Mouse (Mus musculus) liver, embryonic 11.5 days (tissue): ENCODE data around the gene Cc2d2b. TPM values are rescaled to one million over a fixed set of nuclear protein-coding genes. Genes with fewer than 3 reads are reported as not detected.
A peak's percentile ranks its signal among the peaks of the same experiment; 100 is the strongest.

ENCODE experiments used
- ATAC-seq: fragments of 200-750 bp; cut with Nextera tagmentation; replicated peaks from 2 replicates; pipeline ENCODE4 v1.8.0; 2017; ENCODE audit warnings: moderate number of reproducible peaks, mild to moderate bottlenecking, moderate TSS enrichment, moderate library complexity; ENCODE audit not compliant: low FRiP score
- DNase-seq: peaks from one replicate; pipeline ENCODE4 v3.0.0-alpha.2; 2017; ENCODE audit warnings: low spot score
- H3K27ac ChIP-seq: fragments of 300-500 bp; sonication (generic); 2 replicates; pipeline ENCODE4 v1.5.1; 2014; ENCODE audit warnings: mild to moderate bottlenecking, low read depth, low read length, control low read depth
- H3K27me3 ChIP-seq: fragments of 300-500 bp; sonication (generic); replicated peaks from 2 replicates; pipeline ENCODE4 v1.6.1; 2014; ENCODE audit warnings: low read length, mixed read lengths; ENCODE audit not compliant: control insufficient read depth, insufficient read depth
- H3K36me3 ChIP-seq: fragments of 300-500 bp; sonication (generic); 2 replicates; pipeline ENCODE4 v1.6.1; 2014; ENCODE audit warnings: mild to moderate bottlenecking, low read length, moderate library complexity, mixed read lengths; ENCODE audit not compliant: control insufficient read depth, insufficient read depth
- H3K4me1 ChIP-seq: fragments of 300-500 bp; sonication (generic); replicated peaks from 2 replicates; pipeline ENCODE4 v1.6.1; 2014; ENCODE audit warnings: low read length, mixed read lengths; ENCODE audit not compliant: control insufficient read depth, insufficient read depth
- H3K4me2 ChIP-seq: fragments of 300-500 bp; sonication (generic); 2 replicates; pipeline ENCODE4 v1.6.1; 2014; ENCODE audit warnings: mild to moderate bottlenecking, control low read depth, moderate library complexity
- H3K4me3 ChIP-seq: fragments of 300-500 bp; sonication (generic); 2 replicates; pipeline ENCODE4 v1.5.1; 2014; ENCODE audit warnings: low read depth, low read length, control low read depth
- H3K9ac ChIP-seq: fragments of 300-500 bp; sonication (generic); 2 replicates; pipeline ENCODE4 v1.6.1; 2014; ENCODE audit warnings: low read depth, low read length, control low read depth
- H3K9me3 ChIP-seq: fragments of 300-500 bp; sonication (generic); 2 replicates; pipeline ENCODE4 v1.6.1; 2016; ENCODE audit warnings: low read length, inconsistent platforms, mixed read lengths; ENCODE audit not compliant: control insufficient read depth
- WGBS: fragments of 180-500 bp; shearing (Covaris S2); extraction: QIAGEN DNeasy Blood & Tissue Kit; methylation state at CpG from one replicate; pipeline ENCODE4 v1.1.7; 2014; 5-methylcytosine and 5-hydroxymethylcytosine counted together
- polyA plus RNA-seq: library from polyadenylated mRNA; unstranded; fragments of >200 nt; fragmentation: Nextera tagmentation; extraction: Ambion mirVana; gene quantifications from 2 replicates; pipeline ENCODE4 v1.2.1, GENCODE M21; 2014

Gene Cc2d2b
- 3.6 and 5.3 TPM in 2 replicates for polyA plus RNA-seq

DNA sequence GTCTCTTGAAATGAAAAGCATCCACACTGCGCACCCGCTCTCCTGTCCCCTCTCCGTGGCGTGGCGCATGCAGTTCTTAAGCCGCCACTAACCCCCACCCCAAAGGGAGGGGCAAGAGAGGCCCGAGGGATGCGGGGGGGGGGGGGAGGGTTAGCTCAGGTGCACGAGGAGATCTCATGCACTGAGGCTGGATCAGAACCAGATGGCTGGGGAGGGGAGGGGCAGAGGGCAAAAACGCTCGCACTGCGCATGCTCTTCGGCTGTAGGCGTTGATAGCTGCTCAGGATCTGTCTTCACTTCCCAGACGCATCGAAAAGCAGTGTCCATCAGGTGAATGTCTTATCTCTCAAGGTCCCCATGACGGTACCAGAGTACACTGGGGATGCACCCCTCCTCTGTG, at the start of gene Cc2d2b:
Gene Cc2d2b, plus strand, starts transcription at position 195 of the 400 bp plus-strand sequence.
- Histone ChIP-seq H3K4me3 (no peak within 1 kb of the TSS), H3K27ac (no peak within 1 kb of the TSS), H3K9me3 (no peaks in the 10 kb centered on the region), H3K36me3 (no peaks in the 10 kb centered on the region), H3K27me3 (no peaks in the 10 kb centered on the region), H3K9ac (no peak within 1 kb of the TSS), H3K4me1 (no peaks in the 10 kb centered on the region), H3K4me2 (peak within 1 kb of the TSS; percentile 15; the same call in 1 of the 2 replicates)
- ATAC-seq (no peak), DNase-seq (no peak)
- 59% methylated on average over 16 of the region's 17 CpGs for WGBS

- Histone ChIP-seq H3K4me3 (no peak overlapping the region), H3K9me3 (no peaks in the 10 kb centered on the region), H3K36me3 (no peaks in the 10 kb centered on the region), H3K27me3 (no peaks in the 10 kb centered on the region), H3K27ac (no peak overlapping the region), H3K4me2 (no peak overlapping the region), H3K9ac (no peak overlapping the region), H3K4me1 (no peaks in the 10 kb centered on the region)
- no peak for ATAC-seq
- 86% methylated on average over 5 of the region's 5 CpGs for WGBS
- DNase-seq: no peak
Measured at GRCm38 (mm10) chr19:40699816-40700215, 48.7 kb upstream of the Cc2d2b start.

GRCm38 (mm10) chr19:40702406-40702805, 46.1 kb upstream of the Cc2d2b start:
- Histone ChIP-seq H3K36me3 (no peaks in the 10 kb centered on the region), H3K9ac (no peak overlapping the region), H3K4me3 (no peak overlapping the region), H3K27ac (no peak overlapping the region), H3K4me1 (no peaks in the 10 kb centered on the region), H3K27me3 (no peaks in the 10 kb centered on the region), H3K9me3 (no peaks in the 10 kb centered on the region), H3K4me2 (no peak overlapping the region)
- ATAC-seq (no peak), DNase-seq (no peak)
- 60% methylated on average over 4 of the region's 4 CpGs for WGBS

GRCm38 (mm10) chr19:40712889-40713628, 35.5 kb upstream of the Cc2d2b start:
- Histone ChIP-seq H3K4me2 (no peak overlapping the region), H3K9me3 (no peaks in the 10 kb centered on the region), H3K36me3 (no peaks in the 10 kb centered on the region), H3K9ac (no peak overlapping the region), H3K27ac (no peak overlapping the region), H3K27me3 (no peaks in the 10 kb centered on the region), H3K4me3 (no peak overlapping the region), H3K4me1 (peaks cover 4% of the 10 kb centered on the region; the same call in 1 of the 2 replicates)
- 79% methylated on average over 16 of the region's 16 CpGs for WGBS
- no peak for ATAC-seq
- no peak for DNase-seq

GRCm38 (mm10) chr19:40714700-40715099, 33.9 kb upstream of the Cc2d2b start:
- Histone ChIP-seq H3K9me3 (no peaks in the 10 kb centered on the region), H3K4me1 (no peaks in the 10 kb centered on the region), H3K36me3 (no peaks in the 10 kb centered on the region), H3K27ac (no peak overlapping the region), H3K9ac (no peak overlapping the region), H3K4me2 (no peak overlapping the region), H3K4me3 (no peak overlapping the region), H3K27me3 (no peaks in the 10 kb centered on the region)
- WGBS: 61% methylated on average over 5 of the region's 5 CpGs
- no peak for DNase-seq
- ATAC-seq: no peak

DNA sequence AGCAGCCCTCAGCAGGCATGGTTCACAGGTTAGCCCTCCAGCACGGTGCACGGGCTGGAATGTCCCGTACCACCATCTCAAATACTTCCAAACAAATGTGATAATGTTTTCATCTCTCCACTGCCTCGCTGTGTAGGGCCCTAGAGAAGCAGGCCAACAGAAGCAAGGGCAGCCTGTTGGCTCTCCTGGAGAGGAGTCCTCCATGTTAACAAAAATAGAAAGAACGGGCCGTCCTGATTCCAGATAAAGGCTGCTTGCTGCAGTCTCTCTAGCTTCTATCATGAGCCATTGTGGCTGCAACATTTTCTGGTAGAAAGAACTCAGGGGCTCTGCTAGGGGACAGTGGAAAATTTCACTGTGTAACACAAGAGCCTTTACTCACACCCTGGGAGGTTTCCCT, 31.6 kb upstream of the Cc2d2b start:
- Histone ChIP-seq H3K4me2 (no peak overlapping the region), H3K27ac (no peak overlapping the region), H3K9ac (no peak overlapping the region), H3K36me3 (no peaks in the 10 kb centered on the region), H3K4me1 (no peaks in the 10 kb centered on the region), H3K9me3 (no peaks in the 10 kb centered on the region), H3K4me3 (no peak overlapping the region), H3K27me3 (no peaks in the 10 kb centered on the region)
- no peak for DNase-seq
- 71% methylated on average over 6 of the region's 6 CpGs for WGBS
- ATAC-seq: no peak

DNA sequence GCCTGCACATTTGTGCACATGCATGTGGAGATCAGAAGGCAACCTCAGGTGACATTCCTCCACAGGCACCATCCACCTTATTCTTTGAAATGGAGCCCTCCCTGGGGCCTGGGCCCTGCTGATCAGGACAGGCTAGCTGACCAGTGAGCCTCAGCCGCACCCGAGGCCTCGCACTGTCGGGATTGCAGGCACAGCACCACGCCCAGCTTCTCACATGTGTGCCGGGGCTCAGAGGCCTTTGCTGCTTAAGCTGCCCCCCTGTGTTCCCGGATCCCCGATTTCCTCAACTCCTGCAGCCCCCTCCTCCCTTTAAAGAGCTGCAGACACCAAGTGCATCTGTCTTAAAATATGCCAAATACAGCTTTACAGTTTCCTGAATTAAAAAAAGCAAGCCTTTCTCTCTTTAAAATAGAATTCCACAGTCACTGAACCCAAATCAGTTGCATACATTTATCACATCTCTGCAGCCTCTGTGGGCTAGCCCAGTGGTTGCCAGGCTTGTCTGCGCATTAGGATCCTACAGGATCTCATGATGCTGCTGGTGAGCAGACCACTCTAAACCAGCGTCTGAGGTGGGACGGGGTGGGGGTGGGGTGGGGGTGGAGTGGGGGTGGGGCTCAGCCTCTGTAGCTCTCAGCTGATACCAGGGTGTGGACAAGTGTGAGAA, 29.0 kb upstream of the Cc2d2b start:
- no peaks in the 10 kb centered on the region for H3K4me1 ChIP-seq
- WGBS: 55% methylated on average over 11 of the region's 11 CpGs
- H3K9ac ChIP-seq: no peak overlapping the region
- H3K9me3 ChIP-seq: no peaks in the 10 kb centered on the region
- H3K36me3 ChIP-seq: no peaks in the 10 kb centered on the region
- H3K27me3 ChIP-seq: no peaks in the 10 kb centered on the region
- no peak overlapping the region for H3K27ac ChIP-seq
- DNase-seq (no peak), ATAC-seq (no peak)
- no peak overlapping the region for H3K4me3 ChIP-seq
- no peak overlapping the region for H3K4me2 ChIP-seq

DNA sequence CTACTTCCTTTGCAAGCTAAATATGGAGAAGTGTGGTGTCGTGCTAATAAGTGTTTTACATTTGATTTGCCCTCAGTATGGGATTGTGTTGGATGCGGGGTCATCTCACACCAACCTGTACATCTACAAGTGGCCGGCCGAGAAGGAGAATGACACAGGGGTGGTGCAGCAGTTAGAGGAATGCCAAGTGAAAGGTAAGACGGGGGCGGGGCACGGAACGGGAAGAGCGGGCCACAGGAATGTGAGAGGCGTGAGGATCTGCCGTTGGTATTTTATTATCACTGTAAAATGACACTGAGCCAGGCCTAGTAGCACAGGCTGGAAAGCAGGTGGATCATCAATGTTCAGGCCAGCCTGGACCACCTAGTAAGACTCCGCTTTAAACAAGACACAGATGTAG, 28.2 kb upstream of the Cc2d2b start:
- no peak overlapping the region for H3K4me3 ChIP-seq
- DNase-seq: no peak
- H3K9me3 ChIP-seq: no peaks in the 10 kb centered on the region
- WGBS: 72% methylated on average over 12 of the region's 12 CpGs
- H3K4me2 ChIP-seq: no peak overlapping the region
- H3K27me3 ChIP-seq: no peaks in the 10 kb centered on the region
- no peak overlapping the region for H3K9ac ChIP-seq
- ATAC-seq: no peak
- no peak overlapping the region for H3K27ac ChIP-seq
- no peaks in the 10 kb centered on the region for H3K36me3 ChIP-seq
- no peaks in the 10 kb centered on the region for H3K4me1 ChIP-seq
